Mouse (Mus musculus) G1E (cell line): ENCODE measurements around the gene Dock2. TPM values are rescaled to one million over a fixed set of nuclear protein-coding genes. Genes with fewer than 3 reads are reported as not detected.
A peak's percentile ranks its signal among the peaks of the same experiment; 100 is the strongest.

Source experiments
- ATAC-seq: 2 replicates; pipeline ENCODE4 v1.8.0; 2016; ENCODE audit warnings: mild to moderate bottlenecking; ENCODE audit not compliant: insufficient number of reproducible peaks, poor library complexity, low FRiP score, severe bottlenecking; ENCODE audit errors: extremely low read depth
- DNase-seq: peaks from one replicate; pipeline ENCODE4 v3.0.0; 2012; ENCODE audit warnings: low spot score
- H3K27me3 ChIP-seq: 2 replicates; pipeline ENCODE4 v1.6.1; 2012; ENCODE audit warnings: mild to moderate bottlenecking, low read length, inconsistent platforms; ENCODE audit not compliant: insufficient read depth
- H3K36me3 ChIP-seq: replicated peaks from 2 replicates; pipeline ENCODE3; 2012; ENCODE audit warnings: mild to moderate bottlenecking, inconsistent platforms
- H3K4me1 ChIP-seq: 2 replicates; pipeline ENCODE4 v1.6.1; 2012; ENCODE audit warnings: low read depth, low read length, inconsistent platforms, mixed read lengths; ENCODE audit not compliant: insufficient read depth
- H3K4me3 ChIP-seq: 2 replicates; pipeline ENCODE4 v1.5.1; 2012; ENCODE audit warnings: low read depth, mild to moderate bottlenecking, inconsistent platforms, low read length, moderate library complexity, mixed read lengths
- H3K9me3 ChIP-seq: replicated peaks from 2 replicates; pipeline ENCODE4 v1.6.1; 2012; ENCODE audit warnings: inconsistent platforms
- CTCF ChIP-seq: IDR thresholded peaks from 2 replicates; pipeline ENCODE4 v1.5.1; 2012; ENCODE audit warnings: low read depth, low read length, inconsistent platforms, mixed read lengths
- GATA1 ChIP-seq: IDR thresholded peaks from 2 replicates; pipeline ENCODE4 v1.6.1; 2012; ENCODE audit warnings: borderline replicate concordance, low read length, inconsistent platforms, mixed read lengths
- GATA2 ChIP-seq: IDR thresholded peaks from 2 replicates; pipeline ENCODE4 v1.6.1; 2012; ENCODE audit warnings: low read depth, low read length, inconsistent platforms, borderline replicate concordance
- POLR2AphosphoS5 ChIP-seq: IDR thresholded peaks from 2 replicates; pipeline ENCODE4 v1.6.1; 2012; ENCODE audit warnings: low read depth, low read length, inconsistent platforms; ENCODE audit not compliant: insufficient replicate concordance
- TAL1 ChIP-seq: conservative IDR thresholded peaks from 2 replicates; pipeline ENCODE4 v1.6.1; 2012; ENCODE audit warnings: low read depth, low read length, inconsistent platforms, mixed read lengths
- polyA plus RNA-seq: library from polyadenylated mRNA; stranded (reverse); fragments of >175 nt; gene quantifications from 2 replicates; pipeline ENCODE4 v1.2.3, GENCODE M21; 2012
- total RNA-seq, 2 experiments: library from RNA; stranded (forward) in 1 of 2; stranded (reverse) in 1 of 2; fragments of 200-1000 nt in 1 of 2; fragments of >200 nt in 1 of 2; fragmentation: Nextera tagmentation in 1 of 2; gene quantifications; 2 replicates each; pipeline ENCODE4 v1.2.3; 2014 to 2017

Gene Dock2
- total and polyA plus RNA-seq, 3 experiments, result 2.8 to 20.0 (median 4.7) TPM

- ATAC-seq (no peak), DNase-seq (no peak)
- TF ChIP-seq GATA2, result no peak
- TF ChIP-seq POLR2AphosphoS5, result no peak
- no peak for TF ChIP-seq GATA1
- no peak for TF ChIP-seq CTCF
- no peak for TF ChIP-seq TAL1
- Histone ChIP-seq H3K4me3 (no peak overlapping the region), H3K36me3 (no peaks in the 10 kb centered on the region), H3K27me3 (no peaks in the 10 kb centered on the region), H3K4me1 (no peaks in the 10 kb centered on the region), H3K9me3 (peaks cover 2% of the 10 kb centered on the region; the same call in 1 of the 2 replicates)
These were observed 12.4 kb upstream of the Dock2 start for GRCm38 (mm10) chr11:34796097-34796496.

- Histone ChIP-seq H3K9me3 (peaks cover 2% of the 10 kb centered on the region; the same call in 1 of the 2 replicates), H3K4me3 (no peak overlapping the region), H3K4me1 (no peaks in the 10 kb centered on the region), H3K36me3 (no peaks in the 10 kb centered on the region), H3K27me3 (no peaks in the 10 kb centered on the region)
- TF ChIP-seq GATA2, result no peak
- no peak for TF ChIP-seq TAL1
- TF ChIP-seq CTCF, result no peak
- no peak for TF ChIP-seq GATA1
- no peak for TF ChIP-seq POLR2AphosphoS5
- no peak for DNase-seq
- ATAC-seq, result no peak
These were observed 8.2 kb upstream of the Dock2 start for GRCm38 (mm10) chr11:34791872-34792271.

GRCm38 (mm10) chr11:34784864-34785263 lies 1.2 kb upstream of the Dock2 start:
- Histone ChIP-seq H3K4me3 (no peak overlapping the region), H3K4me1 (no peaks in the 10 kb centered on the region), H3K36me3 (no peaks in the 10 kb centered on the region), H3K27me3 (no peaks in the 10 kb centered on the region), H3K9me3 (peaks cover 17% of the 10 kb centered on the region; the same call in 1 of the 2 replicates)
- no peak for ATAC-seq
- TF ChIP-seq POLR2AphosphoS5 (no peak), TAL1 (no peak), GATA1 (no peak)
- DNase-seq, result no peak

- DNase-seq (no peak), ATAC-seq (no peak; the same call in 1 of the 2 replicates)
- Histone ChIP-seq H3K27me3 (no peaks in the 10 kb centered on the region), H3K36me3 (no peaks in the 10 kb centered on the region), H3K4me3 (peak overlapping the region; percentile 55; the same call in 1 of the 2 replicates), H3K4me1 (no peaks in the 10 kb centered on the region), H3K9me3 (peaks cover 17% of the 10 kb centered on the region; the same call in 1 of the 2 replicates)
- TF ChIP-seq GATA1 (no peak), GATA2 (no peak), CTCF (no peak), TAL1 (no peak), POLR2AphosphoS5 (no peak)
These were observed 919 bp downstream of the Dock2 start for GRCm38 (mm10) chr11:34782516-34783430.

GRCm38 (mm10) chr11:34780786-34781185 lies 2.9 kb downstream of the Dock2 start:
- no peaks in the 10 kb centered on the region for H3K4me1 ChIP-seq
- no peak for DNase-seq
- H3K36me3 ChIP-seq, result no peaks in the 10 kb centered on the region
- ATAC-seq, result no peak
- H3K27me3 ChIP-seq, result no peaks in the 10 kb centered on the region
- no peak overlapping the region for H3K4me3 ChIP-seq
- peaks cover 17% of the 10 kb centered on the region for H3K9me3 ChIP-seq
- TF ChIP-seq GATA2 (no peak), CTCF (no peak)

- no peaks in the 10 kb centered on the region for H3K36me3 ChIP-seq
- H3K4me1 ChIP-seq, result no peaks in the 10 kb centered on the region
- H3K27me3 ChIP-seq, result no peaks in the 10 kb centered on the region
- no peak for DNase-seq
- peaks cover 21% of the 10 kb centered on the region for H3K9me3 ChIP-seq
- ATAC-seq, result no peak
- TF ChIP-seq GATA2, result no peak
- TF ChIP-seq CTCF, result no peak
- TF ChIP-seq TAL1, result no peak
- no peak overlapping the region for H3K4me3 ChIP-seq
These were observed 3.7 kb downstream of the Dock2 start for GRCm38 (mm10) chr11:34779966-34780365.
